9 mouse cellular contexts compared by ENCODE assay signal in genomic region chr10:81473003-81473451, GRCm38 (mm10). TPM values are rescaled to one million over a fixed set of nuclear protein-coding genes. Genes with fewer than 3 reads are reported as not detected.
DNase-seq lines count a peak whose midpoint lies in the region; ATAC-seq and TF ChIP-seq lines count a peak whose summit lies in the region.
"Had no signal": no experiment of that assay in that cellular context is flagged by ENCODE, and none has a peak within 500 bp of the region (broad histone marks: within the 10 kb centered on the region; RNA-seq: fewer than 3 reads in every experiment).

No protein-coding gene starts in this region.

- no peak for TF ChIP-seq CTCF in lung, adult 2 months (IDR thresholded peaks at IDR 0.05; ENCODE audit: insufficient read depth, low read length)

- peak overlapping the region; percentile 81 for H3K4me2 ChIP-seq in forebrain, embryonic 13.5 days
- H3K4me2 ChIP-seq in neural tube, embryonic 12.5 days (replicated peaks), result peak overlapping the region; percentile 77
- H3K4me2 ChIP-seq: lung, embryonic 15.5 days had no signal

- H3K27ac ChIP-seq in forebrain, embryonic 13.5 days, result peak overlapping the region; percentile 92
- H3K27ac ChIP-seq in neural tube, embryonic 12.5 days, result no peak overlapping the region
- H3K27ac ChIP-seq: lung, embryonic 15.5 days had no signal

- 1% methylated on average over 22 of the region's 22 CpGs for WGBS in forebrain, embryonic 13.5 days
- WGBS in neural tube, embryonic 12.5 days, result 1% methylated on average over 22 of the region's 22 CpGs
- 3% methylated on average over 22 of the region's 22 CpGs for WGBS in lung, adult 2 months

- peak; percentile 86 for ATAC-seq in forebrain, embryonic 13.5 days
- peak; percentile 80 for ATAC-seq in neural tube, embryonic 12.5 days (ENCODE audit: low FRiP score, low read depth)

- H3K36me3 ChIP-seq in forebrain, embryonic 13.5 days (ENCODE audit: poor library complexity, severe bottlenecking), result peaks cover 23% of the 10 kb centered on the region
- peaks cover 5% of the 10 kb centered on the region; the same call in 1 of the 2 replicates for H3K36me3 ChIP-seq in neural tube, embryonic 12.5 days
- H3K36me3 ChIP-seq: lung, embryonic 15.5 days had no signal

- H3K27me3 ChIP-seq in forebrain, embryonic 13.5 days, result peaks cover 3% of the 10 kb centered on the region
- H3K27me3 ChIP-seq in neural tube, embryonic 12.5 days (replicated peaks), result peaks cover 52% of the 10 kb centered on the region

- no peaks in the 10 kb centered on the region for H3K9me3 ChIP-seq in forebrain, embryonic 13.5 days (replicated peaks)
- H3K9me3 ChIP-seq in neural tube, embryonic 12.5 days, result no peaks in the 10 kb centered on the region
- H3K9me3 ChIP-seq: lung, embryonic 15.5 days had no signal

- peak overlapping the region; percentile 49 for H3K4me3 ChIP-seq in forebrain, embryonic 13.5 days
- peak overlapping the region; percentile 36 for H3K4me3 ChIP-seq in neural tube, embryonic 12.5 days
- no peak overlapping the region for H3K4me3 ChIP-seq in lung, adult 2 months (replicated peaks; ENCODE audit: extremely low read depth, low read depth, low read length)
- H3K4me3 ChIP-seq: lung, embryonic 15.5 days had no signal

- DNase-seq in cerebellum, adult 8-10 months, result peak; percentile 56
- peak; percentile 72 to 88 for DNase-seq in layer of hippocampus, postnatal 14 days (ENCODE audit: low spot score in 2 of 2)
- no peak for DNase-seq in adrenal gland, postnatal 4 days (ENCODE audit: low spot score in 2 of 2)
- no peak for DNase-seq in lung, adult 2 months
- no peak for DNase-seq in adrenal gland, adult (ENCODE audit: inconsistent age in 2 of 2, low spot score in 1 of 2)
- no peak for DNase-seq in gastrocnemius, adult 18-20 months (ENCODE audit: low spot score)

- TF ChIP-seq POLR2A in lung, adult 2 months (IDR thresholded peaks at IDR 0.05; ENCODE audit: borderline replicate concordance, extremely low read depth, low read depth, low read length), result no peak

- H3K4me1 ChIP-seq in forebrain, embryonic 13.5 days, result peaks cover 51% of the 10 kb centered on the region
- peaks cover 28% of the 10 kb centered on the region for H3K4me1 ChIP-seq in neural tube, embryonic 12.5 days
- H3K4me1 ChIP-seq in lung, adult 2 months (ENCODE audit: control insufficient read depth, insufficient read depth, low read length), result no peaks in the 10 kb centered on the region
- H3K4me1 ChIP-seq: lung, embryonic 15.5 days had no signal

- H3K9ac ChIP-seq in forebrain, embryonic 13.5 days, result peak overlapping the region; percentile 65
- peak overlapping the region; percentile 58 for H3K9ac ChIP-seq in neural tube, embryonic 12.5 days
- H3K9ac ChIP-seq: lung, embryonic 15.5 days had no signal

RNA-seq across cellular contexts. Expression of gene Celf5, which starts 9.5 kb away (rescaled TPM):
- 48.8 and 57.4 TPM in 2 replicates for polyA plus RNA-seq in forebrain, embryonic 13.5 days (2015; fragmentation: Nextera tagmentation; extraction: Ambion mirVana)
- total RNA-seq in layer of hippocampus, postnatal 14 days (2021), result 100 to 1,000 TPM; 266 to 272 TPM
- polyA plus RNA-seq in neural tube, embryonic 12.5 days (2016; fragmentation: Nextera tagmentation; extraction: Ambion mirVana), result 32.3 and 33.0 TPM in 2 replicates
- total RNA-seq in adrenal gland, postnatal 4 days (2021), result 1 to 10 TPM; 3.5 to 4.2 TPM
- 0.92 and 1.1 TPM in 2 replicates for polyA plus RNA-seq in lung, adult 2 months (2012; rRNA removed)
- under 1 TPM; 0.05 to 0.07 TPM for total RNA-seq in gastrocnemius, adult 18-20 months (2021)

RNA-seq across cellular contexts. Expression of gene Nfic, which starts 17.6 kb away (rescaled TPM):
- polyA plus RNA-seq in forebrain, embryonic 13.5 days (2015; fragmentation: Nextera tagmentation; extraction: Ambion mirVana), result 18.5 and 25.2 TPM in 2 replicates
- total RNA-seq in layer of hippocampus, postnatal 14 days (2021), result 10 to 100 TPM; 66.7 to 70.9 TPM
- polyA plus RNA-seq in neural tube, embryonic 12.5 days (2016; fragmentation: Nextera tagmentation; extraction: Ambion mirVana), result 21.7 and 22.2 TPM in 2 replicates
- total RNA-seq in adrenal gland, postnatal 4 days (2021), result 100 to 1,000 TPM; 120 to 129 TPM
- polyA plus RNA-seq in lung, adult 2 months (2012; rRNA removed), result 89.6 and 103 TPM in 2 replicates
- 100 to 1,000 TPM; 232 to 244 TPM for total RNA-seq in gastrocnemius, adult 18-20 months (2021)

RNA-seq across cellular contexts. Expression of gene Ncln, which starts 23.2 kb away (rescaled TPM):
- 56.8 and 60.9 TPM in 2 replicates for polyA plus RNA-seq in forebrain, embryonic 13.5 days (2015; fragmentation: Nextera tagmentation; extraction: Ambion mirVana)
- total RNA-seq in layer of hippocampus, postnatal 14 days (2021), result 10 to 100 TPM; 79.7 to 95.2 TPM
- polyA plus RNA-seq in neural tube, embryonic 12.5 days (2016; fragmentation: Nextera tagmentation; extraction: Ambion mirVana), result 73.2 and 78.4 TPM in 2 replicates
- 100 to 1,000 TPM; 107 to 117 TPM for total RNA-seq in adrenal gland, postnatal 4 days (2021)
- 197 and 203 TPM in 2 replicates for polyA plus RNA-seq in lung, adult 2 months (2012; rRNA removed)
- 10 to 100 TPM; 41.0 to 45.8 TPM for total RNA-seq in gastrocnemius, adult 18-20 months (2021)

RNA-seq across cellular contexts. Expression of gene S1pr4, which starts 26.9 kb away (rescaled TPM):
- polyA plus RNA-seq in forebrain, embryonic 13.5 days (2015; fragmentation: Nextera tagmentation; extraction: Ambion mirVana), result 0.52 and 0.53 TPM in 2 replicates
- total RNA-seq in layer of hippocampus, postnatal 14 days (2021), result under 1 TPM; 0.39 to 0.57 TPM
- polyA plus RNA-seq in neural tube, embryonic 12.5 days (2016; fragmentation: Nextera tagmentation; extraction: Ambion mirVana), result 0.51 and 0.56 TPM in 2 replicates
- 1 to 10 TPM; 2.0 to 2.7 TPM for total RNA-seq in adrenal gland, postnatal 4 days (2021)
- polyA plus RNA-seq in lung, adult 2 months (2012; rRNA removed), result 40.3 and 47.5 TPM in 2 replicates
- total RNA-seq in gastrocnemius, adult 18-20 months (2021), result under 1 TPM; 0.71 to 0.78 TPM

RNA-seq across cellular contexts. Expression of gene Gna15, which starts 51.0 kb away (rescaled TPM):
- 0.48 and 0.57 TPM in 2 replicates for polyA plus RNA-seq in forebrain, embryonic 13.5 days (2015; fragmentation: Nextera tagmentation; extraction: Ambion mirVana)
- total RNA-seq in layer of hippocampus, postnatal 14 days (2021), result 1 to 10 TPM; 2.4 to 4.2 TPM
- polyA plus RNA-seq in neural tube, embryonic 12.5 days (2016; fragmentation: Nextera tagmentation; extraction: Ambion mirVana), result 0.81 and 1.2 TPM in 2 replicates
- total RNA-seq in adrenal gland, postnatal 4 days (2021), result 1 to 10 TPM in 1 of 2 experiments, under 1 TPM in 1; 0.67 to 1.2 TPM
- polyA plus RNA-seq in lung, adult 2 months (2012; rRNA removed), result 8.5 and 9.5 TPM in 2 replicates
- total RNA-seq in gastrocnemius, adult 18-20 months (2021), result under 1 TPM; 0.53 to 0.57 TPM

Comparison
In these comparisons a context has a peak if more than half of its experiments do, and no peak if none do; other contexts are left out.
1. DNase-seq: peak in cerebellum, adult 8-10 months (single experiment) and layer of hippocampus, postnatal 14 days (2 of 2); none in adrenal gland, postnatal 4 days (0 of 2), lung, adult 2 months (single experiment), adrenal gland, adult (0 of 2) and gastrocnemius, adult 18-20 months (single experiment).
2. RNA of gene Celf5, which starts 9.5 kb away (total RNA-seq): 266 to 272 TPM in layer of hippocampus, postnatal 14 days; 3.5 to 4.2 TPM in adrenal gland, postnatal 4 days and 0.05 to 0.07 TPM in gastrocnemius, adult 18-20 months; every median in the first group is over 10 times any median in the second.